Mouse (Mus musculus): ENCODE data around the gene Gsta3.
"Not testable (repeated sequence)": the region's sequence is repeated elsewhere in the genome, so short reads cannot be mapped to it uniquely, and the experiment has no call there.

The Gsta3 gene

DNA sequence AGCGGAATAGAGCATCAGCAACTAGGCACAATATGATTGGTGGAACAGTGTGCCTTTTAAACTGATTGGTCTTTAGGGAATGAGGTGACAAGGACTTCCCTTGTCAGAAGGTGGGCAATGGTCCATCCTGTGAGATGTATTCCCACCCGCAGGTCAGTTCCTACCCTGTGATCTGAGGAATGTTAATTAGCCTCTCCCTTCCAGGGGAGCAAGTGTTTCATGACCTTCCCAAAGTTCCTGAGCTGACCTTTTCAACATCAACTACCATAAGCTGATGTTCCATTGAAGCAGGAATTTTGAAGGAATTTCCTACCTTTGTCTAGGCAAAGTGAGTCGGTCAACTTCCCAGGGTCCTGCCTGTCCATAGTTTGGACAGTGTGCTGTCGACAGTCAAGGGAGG is 13.5 kb downstream of the Gsta3 start:
- no peak for DNase-seq

- no peak for DNase-seq
Measured at GRCm38 (mm10) chr1:21255625-21256345, 15.4 kb downstream of the Gsta3 start.

DNA sequence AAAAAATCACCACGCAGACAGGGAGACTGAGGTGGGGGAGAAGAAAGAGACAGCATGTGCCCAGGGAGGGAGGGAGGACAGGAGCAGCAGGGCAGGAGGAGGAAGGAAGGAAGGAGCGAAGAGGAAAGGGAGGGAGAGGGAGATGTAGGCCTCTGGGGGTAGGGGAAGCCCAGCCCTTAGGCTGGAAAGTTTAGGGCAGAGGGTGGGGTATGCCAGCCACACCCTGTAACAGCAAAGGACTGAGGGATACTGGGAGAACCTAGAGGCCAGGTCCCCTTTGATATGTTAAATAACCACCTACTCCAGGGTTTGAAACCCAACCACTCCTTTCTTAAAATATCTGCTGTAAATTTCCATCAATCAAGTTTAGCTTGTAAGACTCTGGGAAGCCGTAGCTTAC is 16.0 kb downstream of the Gsta3 start:
- DNase-seq: no peak

DNA sequence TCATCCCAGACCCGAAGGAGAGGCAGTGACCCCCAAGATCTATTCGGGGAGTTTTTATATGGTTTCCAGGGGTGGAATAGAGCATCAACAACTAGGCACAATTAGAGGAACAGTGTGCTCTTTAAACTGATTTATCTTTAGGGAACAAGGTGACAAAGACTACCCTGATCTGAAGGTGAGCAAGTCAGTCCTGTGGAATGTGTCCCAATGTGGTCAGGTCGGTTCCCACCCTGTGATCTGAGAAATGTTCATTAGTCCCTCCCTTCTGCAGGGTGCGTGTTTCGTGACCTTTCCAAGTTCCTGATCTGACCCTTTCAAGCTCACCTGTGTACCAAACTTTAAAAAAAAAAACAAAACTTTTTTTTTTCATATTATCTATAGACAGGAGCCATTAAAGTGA is 16.5 kb downstream of the Gsta3 start:
- DNase-seq: no peak

- DNase-seq: not testable (repeated sequence)
Measured at GRCm38 (mm10) chr1:21259981-21260380, 19.6 kb downstream of the Gsta3 start.

- no peak for DNase-seq
Measured at GRCm38 (mm10) chr1:21262401-21262800, 22.0 kb downstream of the Gsta3 start.

DNA sequence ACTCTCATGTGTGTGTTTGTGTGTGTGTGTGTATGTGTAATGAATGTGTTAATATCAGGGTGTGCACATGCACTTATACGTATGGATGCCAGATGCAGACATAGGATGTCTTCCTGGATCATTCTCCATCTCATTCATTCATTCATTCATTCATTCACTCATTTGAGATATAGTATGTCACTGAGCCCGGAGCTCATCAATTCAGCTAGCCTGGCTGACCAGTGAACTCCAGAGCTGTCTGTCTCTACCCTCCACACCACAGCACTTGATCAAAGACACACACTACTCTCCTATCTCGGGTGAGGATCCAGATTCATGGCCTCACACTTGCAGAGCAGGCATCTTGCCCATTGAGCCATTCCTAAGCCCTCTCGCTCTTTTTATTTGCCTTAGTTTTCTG is 23.6 kb downstream of the Gsta3 start:
- DNase-seq: no peak

DNA sequence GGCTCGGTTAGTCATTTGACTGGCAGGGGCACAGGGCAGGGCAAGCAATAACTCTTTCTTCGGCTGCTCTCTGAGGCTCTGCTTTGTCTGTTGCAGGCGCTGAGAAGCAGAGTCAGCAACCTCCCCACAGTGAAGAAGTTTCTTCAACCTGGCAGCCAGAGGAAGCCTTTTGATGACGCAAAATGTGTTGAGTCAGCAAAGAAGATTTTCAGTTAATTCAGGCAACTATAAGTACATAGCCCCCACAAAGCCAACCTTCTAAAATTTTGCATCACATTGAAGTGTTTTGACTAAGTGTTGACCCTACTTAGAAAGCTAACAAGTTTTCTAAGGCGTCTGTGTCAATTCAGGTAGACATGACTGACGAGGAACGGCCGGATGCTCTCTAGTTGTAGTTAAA is 24.4 kb downstream of the Gsta3 start:
- no peak for DNase-seq

DNA sequence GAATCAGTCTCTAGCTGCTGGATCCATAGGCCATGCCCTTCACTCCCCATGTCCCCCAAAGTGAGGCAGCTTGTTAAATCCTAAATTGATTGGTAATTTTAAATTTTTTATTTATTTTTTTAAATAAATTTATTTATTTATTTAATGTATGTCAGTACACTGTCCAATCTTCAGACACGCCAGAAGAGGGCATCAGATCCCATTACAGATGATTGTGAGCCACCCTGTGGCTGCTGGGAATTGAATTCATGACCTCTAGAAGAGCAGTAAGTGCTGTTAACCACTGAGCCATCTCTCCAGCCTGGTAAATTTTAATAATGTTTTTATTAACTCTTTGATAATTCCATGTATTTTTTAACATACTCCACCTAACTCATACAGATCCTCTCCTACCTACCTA is 26.4 kb downstream of the Gsta3 start:
- no peak for DNase-seq

DNA sequence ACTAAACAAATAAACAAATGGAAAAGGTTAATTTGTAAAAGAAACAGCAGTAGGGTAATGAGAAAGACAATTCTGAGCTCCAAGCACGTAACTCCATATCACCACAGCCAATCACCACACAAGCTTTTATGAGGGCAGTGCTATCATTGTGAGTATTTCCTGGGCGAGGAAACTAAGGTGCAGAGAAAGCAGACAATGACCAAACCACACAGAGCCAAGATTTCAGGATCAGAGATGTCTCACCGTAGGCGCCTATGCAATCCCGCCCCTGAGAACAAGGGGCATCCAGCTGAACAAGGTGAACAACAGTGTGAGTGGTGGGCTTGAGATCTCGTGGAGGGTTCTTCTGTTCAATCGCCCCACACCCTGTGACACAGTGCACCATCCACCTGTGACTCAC is 27.1 kb downstream of the Gsta3 start:
- not testable (repeated sequence) for DNase-seq

- peak; percentile 77 to 85 for DNase-seq
Measured at GRCm38 (mm10) chr1:21271343-21272055, 31.1 kb downstream of the Gsta3 start.

DNA sequence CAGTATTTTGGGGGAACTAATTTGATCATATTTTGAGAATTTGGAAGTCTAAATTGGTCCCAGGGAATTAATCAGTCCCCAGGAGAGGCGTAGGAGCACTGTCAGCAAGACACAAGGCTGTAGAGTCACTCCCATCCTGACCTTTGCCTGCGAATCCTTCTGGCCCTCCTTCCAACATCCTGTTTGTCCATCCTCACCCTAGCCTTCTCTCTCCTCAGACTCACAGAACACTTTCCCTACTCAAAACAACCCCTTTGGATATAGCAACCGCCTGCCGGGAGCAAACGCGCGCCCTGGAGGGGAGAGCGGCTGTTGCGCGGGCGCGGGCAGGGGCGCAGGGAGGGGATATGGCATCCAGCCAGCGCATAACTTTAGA is 31.7 kb downstream of the Gsta3 start:
- DNase-seq: no peak

DNA sequence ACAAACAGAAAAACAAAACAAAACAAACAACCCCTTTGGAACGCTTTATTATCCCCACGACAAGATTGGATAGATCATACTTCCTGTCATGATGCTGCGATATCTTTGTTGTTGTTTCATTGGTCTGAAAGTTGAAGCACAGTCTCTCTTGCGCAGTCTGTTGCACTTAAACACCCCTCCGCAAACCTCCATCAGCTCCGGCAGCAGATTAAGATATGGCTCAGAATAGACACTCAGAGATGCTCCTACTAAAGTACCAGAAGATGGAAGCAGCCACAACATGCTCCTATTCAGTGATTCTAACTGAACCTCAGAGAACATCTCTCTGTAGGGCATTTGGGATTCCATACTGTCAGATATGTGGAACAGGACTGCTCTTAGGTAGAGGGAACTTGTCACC is 32.7 kb downstream of the Gsta3 start:
- DNase-seq: no peak

DNA sequence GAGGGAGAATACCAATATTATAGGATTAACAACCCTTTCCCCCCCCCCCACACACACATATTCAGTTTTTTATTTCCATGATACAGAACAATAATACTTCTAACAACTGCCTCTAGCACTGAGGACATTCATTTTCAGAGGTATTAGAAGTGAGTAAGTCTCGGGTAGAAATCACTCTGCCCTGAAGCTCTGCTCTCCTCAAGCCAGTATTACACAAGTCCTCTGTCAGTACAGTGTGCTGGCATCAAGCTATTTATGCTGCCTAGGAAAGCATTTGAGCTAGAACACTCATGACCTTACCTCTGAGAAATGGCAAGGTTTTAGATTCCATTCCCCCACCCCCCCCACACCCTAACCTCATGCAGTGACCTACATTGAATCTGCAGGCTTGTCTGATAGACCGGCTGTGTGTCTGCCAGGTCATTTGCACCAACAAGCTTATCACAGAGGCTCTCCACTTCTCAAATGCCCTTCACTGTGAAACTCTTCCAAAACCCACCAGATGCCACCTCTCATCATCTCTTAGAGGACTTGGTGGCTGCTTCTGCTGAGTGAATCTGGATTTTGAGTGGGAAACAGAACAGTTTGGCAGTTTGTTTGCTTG is 34.1 kb downstream of the Gsta3 start:
- DNase-seq: no peak

GRCm38 (mm10) chr1:21275366-21275765 is 35.0 kb downstream of the Gsta3 start:
- not testable (repeated sequence) for DNase-seq

DNA sequence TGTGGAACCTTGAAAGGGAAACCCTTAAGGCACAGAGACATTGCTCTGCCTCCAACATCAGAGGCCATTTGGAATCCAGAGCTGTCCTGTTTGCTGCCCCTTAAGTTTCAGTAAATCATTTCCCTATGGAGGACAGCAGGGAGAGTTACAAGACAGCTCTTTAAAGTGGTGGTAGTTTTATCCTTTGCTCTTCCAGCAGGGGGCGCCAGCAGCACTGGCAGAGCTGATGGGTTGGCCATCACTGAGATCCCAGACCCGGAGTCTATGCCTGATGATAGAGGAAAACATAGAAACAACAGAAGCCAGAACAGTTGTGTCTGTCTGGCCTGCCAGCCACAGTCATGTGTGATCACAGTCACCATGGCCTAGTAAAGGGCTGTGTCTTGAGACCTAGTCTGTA is 35.8 kb downstream of the Gsta3 start:
- not testable (repeated sequence) for DNase-seq

DNA sequence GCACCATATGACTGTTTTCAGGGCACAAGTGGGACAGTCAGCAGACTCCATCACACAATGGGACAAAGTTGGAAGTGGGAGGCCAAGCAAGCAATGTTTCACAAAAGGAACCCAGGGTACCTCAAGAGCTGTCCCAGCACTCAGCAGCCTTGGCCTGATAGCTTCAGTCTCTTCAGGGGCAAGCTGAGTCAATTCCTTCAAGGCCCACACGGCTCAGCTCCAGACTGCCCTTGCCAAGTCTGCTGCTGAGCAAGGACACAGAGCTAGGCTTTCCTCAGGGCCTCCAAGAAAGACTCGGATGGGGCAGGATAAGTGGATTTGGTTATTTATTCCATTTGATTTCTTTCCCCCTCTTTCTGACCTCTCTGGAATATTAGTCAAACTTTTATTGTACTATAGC is 39.9 kb downstream of the Gsta3 start:
- DNase-seq: no peak

DNA sequence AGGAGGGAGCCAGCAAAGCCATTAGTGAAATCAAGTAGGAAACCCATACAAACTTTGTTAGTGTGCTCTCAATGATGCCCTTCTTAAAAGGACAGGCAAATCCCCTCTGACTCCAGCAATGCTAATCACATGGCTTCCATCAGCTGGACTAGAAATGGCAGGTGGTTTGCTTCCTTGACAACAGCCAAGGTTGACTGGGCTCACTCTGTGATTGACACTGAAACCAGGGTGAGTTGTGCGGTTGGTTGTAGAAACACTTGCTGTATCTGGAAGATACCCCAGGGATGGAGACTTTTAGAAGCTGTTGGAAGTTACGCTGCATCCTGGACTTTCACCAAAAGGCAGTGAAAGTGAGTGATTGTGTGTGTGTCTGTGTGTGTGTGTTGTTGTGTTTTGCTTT is 44.3 kb downstream of the Gsta3 start:
- DNase-seq: not testable (repeated sequence)

GRCm38 (mm10) chr1:21291394-21291793 is 51.0 kb downstream of the Gsta3 start:
- no peak for DNase-seq

- DNase-seq: no peak
Measured at GRCm38 (mm10) chr1:21292590-21292989, 52.2 kb downstream of the Gsta3 start.

- DNase-seq: no peak
Measured at GRCm38 (mm10) chr1:21296169-21296568, 55.8 kb downstream of the Gsta3 start.

DNA sequence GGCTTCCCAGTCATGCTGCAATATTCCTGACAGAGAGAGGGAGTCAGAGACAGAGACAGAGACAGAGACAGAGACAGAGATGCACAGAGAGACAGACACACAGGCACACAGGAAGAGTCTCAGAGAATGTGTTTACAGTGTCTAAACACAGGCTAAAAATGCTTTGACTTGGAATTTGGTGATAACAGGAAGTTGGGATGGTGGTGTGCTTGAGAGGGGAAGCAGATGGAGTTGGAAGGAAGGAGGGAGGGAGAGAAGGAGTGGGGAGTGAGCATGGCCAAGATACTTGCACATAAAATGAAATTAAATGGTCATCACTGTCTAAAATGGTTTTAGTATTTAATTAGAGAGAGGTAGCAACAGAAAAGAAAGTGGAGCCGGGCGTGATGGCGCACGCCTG is 57.7 kb downstream of the Gsta3 start:
- peak in 1 of 2 experiments; percentile 19 for DNase-seq

DNA sequence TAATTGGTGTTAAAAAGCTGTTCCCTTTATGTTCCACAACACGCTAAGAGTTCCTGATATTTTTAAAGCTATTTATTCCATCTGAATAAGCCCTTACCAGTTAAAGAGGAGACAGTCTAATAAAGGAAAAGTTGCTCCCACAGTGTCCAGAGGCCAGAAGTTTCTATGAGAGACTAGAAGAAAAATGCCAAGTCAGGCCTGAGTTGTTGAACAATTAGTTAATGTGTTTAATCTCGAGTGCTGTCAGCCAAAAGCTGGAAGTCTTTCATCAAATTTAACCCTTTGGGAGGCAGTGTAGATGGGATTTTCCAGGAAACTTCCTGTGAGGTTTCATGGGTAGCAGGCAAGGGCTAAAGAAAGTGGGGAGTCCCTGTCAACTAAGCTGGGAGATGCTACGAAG is 59.4 kb downstream of the Gsta3 start:
- no peak for DNase-seq

DNA sequence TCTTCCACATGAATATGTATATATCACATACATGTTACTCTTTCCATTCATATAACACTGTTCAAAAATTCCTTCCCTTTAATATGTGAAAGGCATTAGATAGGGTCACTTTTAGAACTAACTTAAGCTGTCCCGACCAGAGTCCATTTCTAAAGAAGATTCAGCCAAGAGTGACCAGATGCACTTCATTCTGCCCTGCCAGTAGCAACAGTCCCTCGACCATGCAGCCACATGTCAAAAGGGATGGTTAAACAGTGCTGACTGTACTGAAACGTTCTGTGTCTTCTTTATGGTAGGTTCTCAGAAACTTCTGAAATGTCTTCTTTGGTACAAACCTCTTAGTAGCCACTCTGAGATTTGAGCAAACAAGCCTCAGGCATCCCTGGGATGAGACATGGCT is 61.3 kb downstream of the Gsta3 start:
- DNase-seq: no peak
